Mouse (Mus musculus) hindbrain, embryonic 14.5 days (tissue): ENCODE results near the gene Syt8. TPM values are rescaled to one million over a fixed set of nuclear protein-coding genes. Genes with fewer than 3 reads are reported as not detected.

ENCODE experiments used
- ATAC-seq: fragments of 200-750 bp; cut with Nextera tagmentation; 2 replicates; pipeline ENCODE4 v1.8.0; 2017; ENCODE audit warnings: moderate number of reproducible peaks, mild to moderate bottlenecking, moderate TSS enrichment, moderate library complexity; ENCODE audit not compliant: low FRiP score
- DNase-seq: peaks from one replicate; pipeline ENCODE4 v3.0.0-alpha.2; 2015; ENCODE audit warnings: low spot score
- H3K27ac ChIP-seq: fragments of 300-500 bp; sonication (generic); 2 replicates; pipeline ENCODE4 v1.5.1; 2014; ENCODE audit warnings: mild to moderate bottlenecking, moderate library complexity
- H3K27me3 ChIP-seq: fragments of 300-500 bp; sonication (generic); 2 replicates; pipeline ENCODE4 v1.6.1; 2014; ENCODE audit warnings: mild to moderate bottlenecking, low read length, mixed read lengths; ENCODE audit not compliant: control insufficient read depth, insufficient read depth
- H3K36me3 ChIP-seq: fragments of 300-500 bp; sonication (generic); replicated peaks from 2 replicates; pipeline ENCODE4 v1.6.1; 2014; ENCODE audit not compliant: control insufficient read depth, insufficient read depth
- H3K4me1 ChIP-seq: fragments of 300-500 bp; sonication (generic); replicated peaks from 2 replicates; pipeline ENCODE4 v1.6.1; 2014; ENCODE audit warnings: antibody characterized with exemption, low read length, mixed read lengths; ENCODE audit not compliant: control insufficient read depth, insufficient read depth
- H3K4me2 ChIP-seq: fragments of 300-500 bp; sonication (generic); replicated peaks from 2 replicates; pipeline ENCODE4 v1.6.1; 2014; ENCODE audit warnings: mild to moderate bottlenecking, moderate library complexity
- H3K4me3 ChIP-seq: fragments of 300-500 bp; sonication (generic); replicated peaks from 2 replicates; pipeline ENCODE4 v1.5.1; 2014; ENCODE audit warnings: mild to moderate bottlenecking, low read length
- H3K9ac ChIP-seq: fragments of 300-500 bp; sonication (generic); 2 replicates; pipeline ENCODE4 v1.6.1; 2014
- H3K9me3 ChIP-seq: fragments of 300-500 bp; sonication (generic); 2 replicates; pipeline ENCODE4 v1.6.1; 2016; ENCODE audit warnings: low read length; ENCODE audit not compliant: control insufficient read depth
- WGBS: fragments of 180-500 bp; shearing (Covaris S2); extraction: QIAGEN DNeasy Blood & Tissue Kit; methylation state at CpG from one replicate; pipeline ENCODE4 v1.1.7; 2014; 5-methylcytosine and 5-hydroxymethylcytosine counted together
- polyA plus RNA-seq: library from polyadenylated mRNA; unstranded; fragments of >200 nt; fragmentation: Nextera tagmentation; extraction: Ambion mirVana; gene quantifications from 2 replicates; pipeline ENCODE4 v1.2.1, GENCODE M21; 2014

Gene Syt8
- polyA plus RNA-seq, 1 experiment from 2014 or later: not detected

DNA sequence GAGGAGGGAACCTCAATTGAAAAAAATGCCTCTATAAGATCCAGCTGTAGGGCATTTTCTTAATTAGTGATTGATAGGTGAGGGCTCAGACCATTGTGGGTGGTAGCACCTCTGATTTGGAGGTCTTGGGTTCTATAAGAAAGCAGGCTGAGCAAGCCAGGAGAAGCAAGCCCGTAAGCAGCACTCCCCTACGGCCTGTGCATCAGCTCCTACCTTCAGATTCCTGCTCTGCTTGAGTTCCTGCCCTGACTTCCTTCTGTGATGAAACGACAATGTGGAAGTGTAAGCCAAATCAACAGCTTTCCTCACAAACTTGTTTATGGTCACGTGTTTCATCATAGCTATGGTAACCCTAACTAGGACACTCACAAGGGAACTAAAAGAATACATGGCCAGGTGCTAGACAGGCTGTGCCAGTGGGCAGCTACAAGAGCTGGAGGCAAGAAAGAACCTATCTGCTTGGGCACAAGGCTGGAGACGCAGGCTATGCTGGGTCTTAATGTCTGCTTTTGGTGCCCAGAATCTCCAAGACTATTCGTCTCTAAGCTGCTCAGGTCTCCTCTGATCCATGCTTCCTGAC, 14.5 kb downstream of the Syt8 start:
- ATAC-seq (no peak), DNase-seq (no peak)
- Histone ChIP-seq H3K9ac (no peak overlapping the region), H3K4me3 (no peak overlapping the region), H3K36me3 (no peaks in the 10 kb centered on the region), H3K9me3 (no peaks in the 10 kb centered on the region), H3K4me1 (no peaks in the 10 kb centered on the region), H3K27me3 (no peaks in the 10 kb centered on the region), H3K27ac (no peak overlapping the region), H3K4me2 (no peak overlapping the region)
- WGBS: 72% methylated on average over 6 of the region's 6 CpGs

DNA sequence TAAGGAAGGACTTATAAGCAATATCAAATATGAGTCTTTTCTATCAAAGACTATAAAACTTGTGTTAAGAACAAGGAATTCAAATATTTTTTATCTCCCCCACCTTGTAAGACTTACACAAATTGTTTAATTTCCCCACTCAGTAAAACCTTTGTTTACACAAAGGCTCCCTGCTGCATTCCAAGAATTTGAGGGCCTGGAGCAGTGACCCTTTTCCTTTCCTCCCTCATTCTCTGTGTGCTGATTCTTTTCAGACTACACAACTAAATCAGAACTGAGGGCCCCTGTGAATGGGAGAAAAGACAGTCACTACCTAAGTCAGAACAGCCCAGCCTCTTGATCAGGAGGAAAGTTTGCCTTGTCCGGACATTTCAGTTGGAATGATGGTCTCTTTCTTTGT, 20.1 kb downstream of the Syt8 start:
- 16% methylated on average over 1 of the region's 1 CpGs for WGBS
- no peaks in the 10 kb centered on the region; the same call in 1 of the 2 replicates for H3K4me1 ChIP-seq
- no peak overlapping the region for H3K27ac ChIP-seq
- no peaks in the 10 kb centered on the region for H3K9me3 ChIP-seq
- ATAC-seq (no peak), DNase-seq (no peak)
- no peaks in the 10 kb centered on the region for H3K27me3 ChIP-seq
- H3K4me3 ChIP-seq: no peak overlapping the region
- no peaks in the 10 kb centered on the region for H3K36me3 ChIP-seq
- no peak overlapping the region for H3K9ac ChIP-seq
- H3K4me2 ChIP-seq: no peak overlapping the region

DNA sequence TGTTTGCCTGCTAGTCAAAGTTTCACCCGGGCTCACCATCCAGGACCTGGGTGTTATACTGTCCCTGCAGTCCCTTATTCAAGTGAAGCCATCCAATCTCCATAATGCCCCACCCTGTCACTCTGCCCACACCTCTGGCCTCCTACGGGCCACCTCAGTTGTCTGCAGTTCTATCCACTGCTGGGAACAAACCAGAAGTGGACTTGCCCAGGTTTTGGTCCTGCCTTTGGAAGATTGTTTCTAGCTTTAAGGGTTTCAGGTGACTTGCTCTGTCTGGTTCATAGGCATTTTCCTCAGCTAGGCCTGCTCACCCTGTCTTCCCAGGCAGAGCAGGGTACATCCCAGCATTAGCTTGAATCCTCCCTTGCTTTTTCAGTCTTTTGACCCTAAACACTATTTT, 20.6 kb downstream of the Syt8 start:
- no peak overlapping the region for H3K27ac ChIP-seq
- no peak for DNase-seq

DNA sequence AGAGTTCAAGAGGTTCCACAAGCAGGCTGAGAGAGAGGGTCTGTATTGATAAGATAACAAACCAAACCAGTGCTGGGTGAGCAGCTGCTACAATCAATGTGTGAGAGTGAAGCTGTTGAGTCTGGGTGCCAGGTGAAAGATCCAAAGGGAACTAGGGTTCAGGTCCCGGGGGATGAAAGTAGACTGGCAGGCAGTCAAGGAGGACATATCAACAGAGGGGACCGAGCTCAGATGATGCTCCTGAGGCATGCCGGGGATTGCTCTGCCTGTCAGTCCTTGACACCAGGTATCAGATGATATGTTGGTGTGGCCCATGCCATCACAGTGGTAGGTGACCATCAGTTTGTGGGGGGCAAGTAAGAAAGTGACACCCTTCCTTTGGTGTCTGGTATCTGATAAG, 22.2 kb downstream of the Syt8 start:
- no peaks in the 10 kb centered on the region; the same call in 1 of the 2 replicates for H3K4me1 ChIP-seq
- H3K9ac ChIP-seq: no peak overlapping the region
- H3K4me2 ChIP-seq: no peak overlapping the region
- ATAC-seq: no peak
- no peak for DNase-seq
- 62% methylated on average over 3 of the region's 3 CpGs for WGBS
- H3K4me3 ChIP-seq: no peak overlapping the region
- H3K27ac ChIP-seq: peak overlapping the region; percentile 38
- H3K36me3 ChIP-seq: no peaks in the 10 kb centered on the region
- H3K9me3 ChIP-seq: no peaks in the 10 kb centered on the region
- no peaks in the 10 kb centered on the region for H3K27me3 ChIP-seq

More for the DNA sequence above, 20.6 kb downstream of the Syt8 start:
- ATAC-seq: no peak
- no peaks in the 10 kb centered on the region for H3K9me3 ChIP-seq
- no peaks in the 10 kb centered on the region for H3K27me3 ChIP-seq
- H3K4me2 ChIP-seq: no peak overlapping the region
- 58% methylated on average over 2 of the region's 2 CpGs for WGBS
- no peak overlapping the region for H3K9ac ChIP-seq
- H3K4me1 ChIP-seq: no peaks in the 10 kb centered on the region; the same call in 1 of the 2 replicates
- H3K4me3 ChIP-seq: no peak overlapping the region
- no peaks in the 10 kb centered on the region for H3K36me3 ChIP-seq

DNA sequence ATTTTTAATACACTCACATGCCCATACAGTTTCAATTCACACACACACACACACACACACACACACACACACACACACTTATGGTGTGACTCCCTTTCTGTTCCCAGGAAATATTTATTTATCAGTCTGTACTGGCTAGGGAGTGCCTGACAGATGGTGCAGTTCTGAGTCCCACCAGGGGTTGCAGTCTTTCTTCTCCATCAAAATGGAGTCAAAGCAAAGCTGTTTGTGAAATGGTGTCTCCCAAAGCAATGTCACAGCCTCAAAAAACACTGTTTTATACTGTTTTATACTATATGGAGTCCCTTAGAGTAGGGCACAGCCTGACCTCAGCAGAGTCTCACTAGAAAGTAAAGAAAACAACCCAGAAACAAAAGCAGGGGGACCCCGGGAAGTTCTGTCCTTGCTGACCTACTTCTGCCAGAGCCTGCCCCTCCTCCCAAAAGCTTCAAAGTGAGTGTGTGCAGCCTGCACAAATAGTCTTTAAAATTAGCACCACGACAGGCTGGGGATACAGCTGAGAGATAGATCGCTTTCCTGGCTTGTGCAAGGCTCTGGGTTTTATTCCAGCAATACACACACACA, 22.7 kb downstream of the Syt8 start:
- ATAC-seq (peak; percentile 59; the same call in 1 of the 2 replicates), DNase-seq (peak; percentile 59)
- 23% methylated on average over 3 of the region's 3 CpGs for whole genome bisulfite sequencing
- no peak overlapping the region for H3K4me3 ChIP-seq
- H3K27me3 ChIP-seq: no peaks in the 10 kb centered on the region
- no peaks in the 10 kb centered on the region for H3K36me3 ChIP-seq
- H3K4me1 ChIP-seq: no peaks in the 10 kb centered on the region; the same call in 1 of the 2 replicates
- peak overlapping the region; percentile 38 for H3K27ac ChIP-seq
- H3K4me2 ChIP-seq: no peak overlapping the region
- H3K9me3 ChIP-seq: no peaks in the 10 kb centered on the region
- H3K9ac ChIP-seq: no peak overlapping the region

DNA sequence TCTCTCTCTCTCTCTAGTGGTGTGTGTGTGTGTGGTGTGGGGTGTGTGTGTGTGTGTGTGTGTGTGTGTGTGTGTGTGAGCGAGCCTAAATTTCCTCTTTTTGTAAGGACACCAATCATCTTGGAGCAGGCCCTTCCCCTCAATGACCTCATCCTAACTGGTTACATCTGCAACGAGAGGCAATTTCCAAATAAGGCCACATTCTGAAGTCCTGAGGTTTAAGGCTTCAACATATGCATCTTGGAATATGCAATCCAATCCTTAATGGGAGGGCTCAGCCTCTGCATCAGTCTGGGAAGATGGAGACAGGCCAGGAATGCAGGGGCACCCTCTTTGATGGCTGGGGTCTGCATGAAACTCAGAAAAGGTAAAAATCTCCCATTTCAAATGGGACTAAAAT, 23.4 kb downstream of the Syt8 start:
- ATAC-seq: no peak
- Histone ChIP-seq H3K9ac (no peak overlapping the region), H3K4me3 (no peak overlapping the region), H3K9me3 (no peaks in the 10 kb centered on the region), H3K4me1 (no peaks in the 10 kb centered on the region; the same call in 1 of the 2 replicates), H3K36me3 (no peaks in the 10 kb centered on the region), H3K27ac (peak overlapping the region; percentile 38; the same call in 1 of the 2 replicates), H3K4me2 (no peak overlapping the region), H3K27me3 (no peaks in the 10 kb centered on the region)
- WGBS: 62% methylated on average over 2 of the region's 2 CpGs
- no peak for DNase-seq

DNA sequence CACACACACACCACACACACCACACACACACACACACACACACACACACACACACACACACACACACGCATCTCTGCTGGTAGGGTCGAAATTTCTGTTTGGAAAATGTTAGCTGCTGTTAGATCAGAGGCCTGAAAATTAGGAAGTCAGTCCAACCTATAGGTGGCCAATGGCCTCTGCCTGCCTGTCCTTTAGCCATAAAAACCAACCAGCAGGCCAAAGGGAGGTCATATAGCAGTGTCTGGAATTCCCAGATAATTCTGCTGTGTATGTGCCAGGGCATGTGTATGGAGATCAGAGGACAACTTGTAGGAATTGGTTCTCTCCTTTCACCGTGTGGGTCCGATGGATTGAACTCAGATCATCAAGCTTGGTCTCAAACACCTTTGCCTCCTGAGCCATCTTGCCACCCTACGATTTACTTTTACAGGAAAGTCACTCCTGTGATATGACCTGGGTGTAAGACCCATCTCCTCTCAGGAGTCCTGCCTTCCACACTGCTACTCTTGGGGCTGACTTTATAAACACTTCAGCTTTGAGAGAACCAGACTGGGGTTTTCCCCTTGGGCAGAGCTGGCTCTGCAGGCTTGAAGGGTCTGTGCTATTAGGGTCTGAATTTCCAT, 24.1 kb downstream of the Syt8 start:
- Histone ChIP-seq H3K27me3 (no peaks in the 10 kb centered on the region), H3K4me3 (no peak overlapping the region), H3K4me1 (no peaks in the 10 kb centered on the region; the same call in 1 of the 2 replicates), H3K9ac (no peak overlapping the region), H3K9me3 (no peaks in the 10 kb centered on the region), H3K36me3 (no peaks in the 10 kb centered on the region), H3K4me2 (no peak overlapping the region), H3K27ac (no peak overlapping the region)
- 94% methylated on average over 5 of the region's 5 CpGs for WGBS
- ATAC-seq (no peak), DNase-seq (no peak)

DNA sequence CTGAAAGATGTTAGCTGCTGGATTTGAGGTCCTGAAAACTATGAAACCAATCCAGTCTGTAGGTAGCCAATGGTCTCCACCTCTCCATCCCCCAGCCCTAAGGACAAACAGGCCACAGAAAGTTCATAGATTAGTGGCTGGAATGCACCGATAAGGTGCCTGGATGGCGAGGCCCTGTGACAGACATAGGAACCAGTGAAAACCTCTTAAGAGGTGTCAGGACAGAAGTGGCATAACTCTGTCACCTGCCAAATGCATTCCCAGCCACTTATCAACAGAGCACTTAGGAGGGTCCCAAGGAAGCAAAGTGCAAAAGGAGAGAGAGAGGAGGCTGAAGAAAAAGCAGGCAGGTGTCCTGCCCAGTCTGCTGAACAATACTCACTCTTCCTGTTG, 24.6 kb downstream of the Syt8 start:
- ATAC-seq (no peak), DNase-seq (no peak)
- WGBS: 92% methylated on average over 2 of the region's 2 CpGs
- no peak overlapping the region for H3K4me2 ChIP-seq
- no peak overlapping the region for H3K27ac ChIP-seq
- no peaks in the 10 kb centered on the region for H3K36me3 ChIP-seq
- H3K4me1 ChIP-seq: no peaks in the 10 kb centered on the region; the same call in 1 of the 2 replicates
- H3K9me3 ChIP-seq: no peaks in the 10 kb centered on the region
- no peaks in the 10 kb centered on the region for H3K27me3 ChIP-seq
- no peak overlapping the region for H3K9ac ChIP-seq
- H3K4me3 ChIP-seq: no peak overlapping the region

DNA sequence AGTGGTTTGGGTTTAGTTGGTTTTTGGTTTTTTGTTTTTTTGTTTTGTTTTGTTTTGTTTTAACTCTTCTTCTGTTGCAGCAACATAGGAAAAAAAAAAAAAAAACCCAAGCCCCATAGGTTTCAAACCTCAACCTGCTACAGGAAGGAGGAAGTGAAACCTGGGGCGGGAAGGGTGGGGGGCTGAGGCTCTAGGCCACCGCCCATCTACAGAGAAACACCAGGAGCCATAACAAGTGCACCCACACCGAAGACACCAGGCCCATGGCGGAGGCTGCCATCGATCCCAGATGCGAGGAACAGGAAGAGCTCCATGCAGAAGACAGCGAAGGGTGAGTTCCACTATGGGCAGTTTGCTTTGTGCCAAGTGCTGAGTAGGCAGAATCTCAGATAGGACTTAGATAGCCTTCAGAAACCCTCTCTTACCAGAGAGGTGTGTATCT, 26.0 kb downstream of the Syt8 start, which contains the start of gene Lsp1:
TSS of gene Lsp1 (plus strand) at position 174 of the 442 bp plus-strand sequence.
- no peak within 1 kb of the TSS for H3K27ac ChIP-seq
- no peak within 1 kb of the TSS for H3K9ac ChIP-seq
- no peak within 1 kb of the TSS for H3K4me2 ChIP-seq
- no peak within 1 kb of the TSS for H3K4me3 ChIP-seq
- DNase-seq (no peak), ATAC-seq (no peak)
- no peaks in the 10 kb centered on the region; the same call in 1 of the 2 replicates for H3K4me1 ChIP-seq
- WGBS: 95% methylated on average over 7 of the region's 7 CpGs
- no peaks in the 10 kb centered on the region for H3K9me3 ChIP-seq
- H3K27me3 ChIP-seq: no peaks in the 10 kb centered on the region
- H3K36me3 ChIP-seq: no peaks in the 10 kb centered on the region
